Mouse (Mus musculus) liver, embryonic 14.5 days (tissue): ENCODE results near the gene Casd1. TPM values are rescaled to one million over a fixed set of nuclear protein-coding genes. Genes with fewer than 3 reads are reported as not detected.

ENCODE experiments used
- ATAC-seq: fragments of 200-750 bp; cut with Nextera tagmentation; 2 replicates; pipeline ENCODE4 v1.8.0; 2017; ENCODE audit warnings: moderate number of reproducible peaks, mild to moderate bottlenecking, moderate library complexity; ENCODE audit not compliant: insufficient read depth
- DNase-seq, 3 experiments: peaks; one replicate each; pipeline ENCODE4 v3.0.0-alpha.2; 2012 to 2013; ENCODE audit warnings: low read depth in 3 of 3, low spot score in 3 of 3
- H3K27ac ChIP-seq: fragments of 300-500 bp; sonication (generic); 2 replicates; pipeline ENCODE4 v1.5.1; 2014; ENCODE audit warnings: moderate library complexity, mild to moderate bottlenecking, control low read depth, inconsistent platforms
- H3K27me3 ChIP-seq: fragments of 300-500 bp; sonication (generic); 2 replicates; pipeline ENCODE4 v1.6.1; 2014; ENCODE audit warnings: mild to moderate bottlenecking, low read length, moderate library complexity; ENCODE audit not compliant: control insufficient read depth, insufficient read depth
- H3K36me3 ChIP-seq: fragments of 300-500 bp; sonication (generic); replicated peaks from 2 replicates; pipeline ENCODE4 v1.6.1; 2014; ENCODE audit warnings: low read depth; ENCODE audit not compliant: control insufficient read depth, insufficient read depth
- H3K4me1 ChIP-seq, 2 experiments: fragments of 200-500 bp in 1 of 2; fragments of 300-500 bp in 1 of 2; sonication (generic) in 1 of 2; replicated peaks; 2 replicates each; pipeline ENCODE4 v1.6.1; 2012 to 2014; ENCODE audit warnings: antibody characterized with exemption in 1 of 2, inconsistent platforms in 1 of 2, low read length in 1 of 2; ENCODE audit not compliant: control insufficient read depth in 2 of 2, insufficient read depth in 2 of 2
- H3K4me2 ChIP-seq: fragments of 300-500 bp; sonication (generic); 2 replicates; pipeline ENCODE4 v1.6.1; 2014; ENCODE audit warnings: low read depth, mild to moderate bottlenecking, control low read depth, moderate library complexity
- H3K4me3 ChIP-seq, 2 experiments: fragments of 200-500 bp in 1 of 2; fragments of 300-500 bp in 1 of 2; sonication (generic) in 1 of 2; 2 replicates each; pipeline ENCODE4 v1.5.1; 2012 to 2014; ENCODE audit warnings: low read depth in 2 of 2, low read length in 2 of 2, mild to moderate bottlenecking in 2 of 2, control low read depth in 1 of 2, inconsistent platforms in 1 of 2, moderate library complexity in 1 of 2; ENCODE audit not compliant: insufficient read depth in 1 of 2
- H3K9ac ChIP-seq: fragments of 300-500 bp; sonication (generic); replicated peaks from 2 replicates; pipeline ENCODE4 v1.6.1; 2014; ENCODE audit warnings: mild to moderate bottlenecking, control low read depth, moderate library complexity
- H3K9me3 ChIP-seq: fragments of 300-500 bp; sonication (generic); 2 replicates; pipeline ENCODE4 v1.6.1; 2016; ENCODE audit warnings: low read length, mixed read lengths; ENCODE audit not compliant: control insufficient read depth
- CTCF ChIP-seq: IDR thresholded peaks from 2 replicates; pipeline ENCODE4 v1.5.1; 2016; ENCODE audit warnings: antibody characterized with exemption, low read depth, control low read depth
- EP300 ChIP-seq: IDR thresholded peaks from 2 replicates; pipeline ENCODE4 v1.6.1; 2016; ENCODE audit warnings: antibody characterized with exemption, low read depth
- WGBS: fragments of 180-500 bp; shearing (Covaris S2); extraction: QIAGEN DNeasy Blood & Tissue Kit; methylation state at CpG from one replicate; pipeline ENCODE4 v1.1.7; 2014; ENCODE audit not compliant: insufficient replicate concordance; 5-methylcytosine and 5-hydroxymethylcytosine counted together
- polyA plus RNA-seq, 2 experiments: library from polyadenylated mRNA; depleted of rRNA in 1 of 2; stranded (reverse) in 1 of 2; unstranded in 1 of 2; fragments of >200 nt; fragmentation: Nextera tagmentation in 1 of 2; extraction: Ambion mirVana in 1 of 2; gene quantifications; 2 replicates each; pipeline versions ENCODE4 v1.2.1 to v1.2.3; 2012 to 2014

The Casd1 gene
- polyA plus RNA-seq, 2 experiments: 7.7 to 8.0 TPM

DNA sequence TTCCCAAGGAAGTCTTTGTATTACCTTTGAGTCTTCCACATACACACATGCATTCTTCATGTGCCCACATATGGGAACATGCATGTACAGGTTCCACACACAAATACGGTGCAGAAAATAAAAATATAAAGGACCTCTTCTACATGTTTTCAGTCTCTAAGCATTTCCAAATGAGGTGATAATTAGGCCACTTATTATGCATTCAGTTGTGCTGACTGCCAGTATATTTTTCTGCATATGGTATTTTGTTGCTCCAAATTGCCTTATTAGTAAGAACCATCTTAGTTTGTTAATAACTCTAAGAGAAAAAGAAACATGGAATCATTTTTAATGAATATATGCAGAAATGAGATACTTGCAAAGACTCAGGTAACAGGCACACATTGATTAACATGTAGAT is 79.3 kb downstream of the Casd1 start:
- TF ChIP-seq CTCF (no peak), EP300 (no peak)
- DNase-seq: no peak
- Histone ChIP-seq H3K36me3 (no peaks in the 10 kb centered on the region), H3K9ac (no peak overlapping the region), H3K4me1 (no peaks in the 10 kb centered on the region), H3K27me3 (no peaks in the 10 kb centered on the region), H3K4me3 (no peak overlapping the region), H3K27ac (no peak overlapping the region), H3K4me2 (no peak overlapping the region), H3K9me3 (no peaks in the 10 kb centered on the region)
- WGBS: 77% methylated on average over 1 of the region's 1 CpGs
- ATAC-seq: no peak

DNA sequence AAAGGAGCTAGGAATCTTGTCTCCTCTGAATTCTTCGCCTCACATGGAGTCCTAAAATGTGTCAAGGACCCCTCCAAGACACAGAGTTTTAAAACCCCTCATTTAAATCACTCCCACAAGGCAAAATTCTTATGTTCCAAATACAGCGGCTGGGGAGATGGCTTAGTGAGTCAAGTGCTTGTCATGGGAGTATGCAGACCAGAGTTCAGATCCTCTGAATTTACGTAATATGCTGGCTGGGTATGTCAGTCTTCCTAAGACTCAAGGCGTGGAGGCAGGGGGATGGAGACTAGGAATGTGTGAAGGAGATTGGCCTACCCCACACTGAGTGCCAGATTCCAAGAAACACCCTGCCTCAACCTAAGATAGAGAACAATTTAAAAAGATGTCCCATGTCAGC is 79.9 kb downstream of the Casd1 start:
- Histone ChIP-seq H3K4me3 (no peak overlapping the region), H3K4me2 (no peak overlapping the region), H3K27me3 (no peaks in the 10 kb centered on the region), H3K36me3 (no peaks in the 10 kb centered on the region), H3K4me1 (no peaks in the 10 kb centered on the region), H3K9ac (no peak overlapping the region), H3K27ac (no peak overlapping the region), H3K9me3 (no peaks in the 10 kb centered on the region)
- TF ChIP-seq CTCF: no peak
- no peak for TF ChIP-seq EP300
- DNase-seq: no peak
- 68% methylated on average over 4 of the region's 4 CpGs for WGBS
- no peak for ATAC-seq

- H3K4me2 ChIP-seq: no peak overlapping the region
- no peak for TF ChIP-seq CTCF
- no peak for TF ChIP-seq EP300
- no peaks in the 10 kb centered on the region for H3K9me3 ChIP-seq
- 39% methylated on average over 10 of the region's 10 CpGs for whole genome bisulfite sequencing
- ATAC-seq (no peak), DNase-seq (no peak)
- H3K36me3 ChIP-seq: no peaks in the 10 kb centered on the region
- H3K4me3 ChIP-seq: no peak overlapping the region
- H3K4me1 ChIP-seq: no peaks in the 10 kb centered on the region
- no peak overlapping the region for H3K27ac ChIP-seq
- H3K9ac ChIP-seq: no peak overlapping the region
- no peaks in the 10 kb centered on the region for H3K27me3 ChIP-seq
Observed at GRCm38 (mm10) chr6:4684706-4685340, 84.2 kb downstream of the Casd1 start.

- DNase-seq (no peak), ATAC-seq (no peak)
- H3K9me3 ChIP-seq: no peaks in the 10 kb centered on the region
- no peaks in the 10 kb centered on the region for H3K36me3 ChIP-seq
- no peaks in the 10 kb centered on the region for H3K27me3 ChIP-seq
- TF ChIP-seq CTCF (no peak), EP300 (no peak)
- no peak overlapping the region for H3K4me3 ChIP-seq
- no peaks in the 10 kb centered on the region for H3K4me1 ChIP-seq
- 67% methylated on average over 4 of the region's 4 CpGs for WGBS
- no peak overlapping the region for H3K27ac ChIP-seq
- no peak overlapping the region for H3K4me2 ChIP-seq
- no peak overlapping the region for H3K9ac ChIP-seq
Observed at GRCm38 (mm10) chr6:4690438-4690837, 89.8 kb downstream of the Casd1 start.

Other genes starting within 250 kb of the Casd1 start
- gene Col1a2, start 96.0 kb upstream of the Casd1 start, polyA plus RNA-seq (2012; rRNA removed): 8.4 and 16.2 TPM in 2 replicates
- 22.8 and 28.4 TPM in 2 replicates for gene Col1a2, start 96.0 kb upstream of the Casd1 start, polyA plus RNA-seq (2014; fragmentation: Nextera tagmentation; extraction: Ambion mirVana)
- gene Sgce, start 146.4 kb downstream of the Casd1 start, polyA plus RNA-seq (2012; rRNA removed): 8.2 and 8.9 TPM in 2 replicates
- gene Sgce, start 146.4 kb downstream of the Casd1 start, polyA plus RNA-seq (2014; fragmentation: Nextera tagmentation; extraction: Ambion mirVana): 13.9 and 14.2 TPM in 2 replicates
- 12.9 and 13.0 TPM in 2 replicates for gene Peg10, start 146.5 kb downstream of the Casd1 start, polyA plus RNA-seq (2012; rRNA removed)
- gene Peg10, start 146.5 kb downstream of the Casd1 start, polyA plus RNA-seq (2014; fragmentation: Nextera tagmentation; extraction: Ambion mirVana): 3.0 and 3.1 TPM in 2 replicates